Mouse (Mus musculus) CD4-positive, CD25-positive, alpha-beta regulatory T cell, adult 2 months (primary cell): Measurements from ENCODE around the gene Nprl2.

Experiments
- DNase-seq: peaks from one replicate; pipeline ENCODE4 v3.0.0-alpha.2; 2012; ENCODE audit warnings: low read depth, low spot score

Gene Nprl2

DNA sequence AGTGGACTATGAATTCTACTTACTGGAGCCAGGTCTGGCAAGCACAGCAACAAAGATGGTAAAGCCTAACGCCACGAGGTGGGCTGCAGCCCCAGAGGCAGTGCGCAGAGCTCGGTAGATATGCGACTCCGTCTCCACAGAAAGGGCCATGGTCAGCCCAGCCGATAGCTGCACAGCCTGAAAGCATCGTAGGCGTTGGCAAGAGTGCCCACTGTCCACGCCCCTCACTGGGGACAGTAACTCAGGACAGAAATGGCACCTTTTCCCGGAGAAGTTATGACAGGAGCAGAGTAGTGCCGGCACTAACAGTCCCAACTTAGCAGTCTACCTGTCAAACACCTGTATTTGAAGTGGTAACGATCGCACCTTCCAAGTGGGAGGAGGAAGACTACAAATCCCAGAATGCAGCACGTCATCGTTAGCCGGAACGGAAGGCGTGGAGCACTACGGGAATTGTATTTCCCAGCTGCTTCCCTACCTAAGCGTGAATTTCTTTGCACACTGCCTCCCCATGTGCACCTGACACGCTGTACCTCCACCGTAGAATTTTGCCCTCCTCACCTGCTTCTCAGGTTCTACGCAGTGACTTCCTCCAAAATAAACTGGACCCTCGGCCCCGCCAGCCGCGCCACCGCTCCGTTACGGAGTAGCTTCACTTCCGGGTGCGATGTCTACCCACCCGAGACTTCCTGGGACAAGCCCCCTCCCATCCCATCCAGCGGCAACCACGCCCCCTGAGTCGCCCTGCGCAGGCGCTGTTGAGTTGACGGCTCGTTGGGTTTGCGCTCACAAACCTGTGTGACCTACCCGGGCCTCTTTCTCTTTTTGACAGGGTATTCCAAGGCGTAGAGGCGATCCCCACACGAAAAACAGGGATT lies at the start of gene Nprl2, which contains the start of gene Cyb561d2:
Gene Nprl2 (plus strand): TSS at position 753 of the 878 bp plus-strand sequence.
Gene Cyb561d2 (minus strand): TSS at position 720 of the 878 bp plus-strand sequence.
- DNase-seq, result peak; percentile 97

DNA sequence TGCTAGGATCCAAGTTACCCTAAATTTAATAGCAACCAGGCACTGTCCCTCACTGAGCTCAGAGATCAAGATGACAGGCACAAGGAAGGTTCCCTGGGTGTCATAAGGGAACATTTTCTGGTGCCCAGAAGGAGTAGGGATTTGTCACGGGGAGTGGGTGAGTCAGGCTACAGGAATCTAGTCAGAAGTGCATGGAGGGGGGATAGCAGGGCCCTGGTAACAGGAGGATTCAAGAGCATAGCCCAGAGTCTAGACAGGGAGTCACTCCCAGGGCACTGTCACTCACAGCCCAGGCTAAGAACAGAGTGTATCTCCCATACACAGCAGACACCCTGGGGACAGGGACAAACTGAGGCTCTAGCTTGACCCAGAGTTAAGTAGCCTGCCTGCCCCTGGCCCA lies 48.5 kb upstream of the Nprl2 start:
- DNase-seq, result no peak

DNA sequence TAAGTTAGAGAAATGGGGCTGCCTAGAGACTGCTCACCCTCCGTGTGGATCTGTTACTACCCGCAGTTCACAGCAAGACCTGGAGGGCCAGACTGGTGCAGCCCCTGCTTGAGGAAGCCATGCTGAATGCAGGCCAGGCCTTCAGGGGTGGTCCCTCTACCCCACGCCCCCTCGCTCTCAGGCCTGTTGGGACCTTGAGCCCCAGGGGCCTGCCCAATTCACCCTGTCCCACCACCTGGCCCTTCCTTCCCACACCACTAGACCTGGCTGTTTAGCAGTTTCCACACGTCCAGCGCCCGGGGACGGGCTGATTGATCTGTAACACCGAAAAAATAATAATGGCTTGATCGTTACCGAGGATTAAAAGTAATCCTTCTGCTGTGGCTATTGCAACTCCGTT lies 47.8 kb upstream of the Nprl2 start:
- no peak for DNase-seq

DNA sequence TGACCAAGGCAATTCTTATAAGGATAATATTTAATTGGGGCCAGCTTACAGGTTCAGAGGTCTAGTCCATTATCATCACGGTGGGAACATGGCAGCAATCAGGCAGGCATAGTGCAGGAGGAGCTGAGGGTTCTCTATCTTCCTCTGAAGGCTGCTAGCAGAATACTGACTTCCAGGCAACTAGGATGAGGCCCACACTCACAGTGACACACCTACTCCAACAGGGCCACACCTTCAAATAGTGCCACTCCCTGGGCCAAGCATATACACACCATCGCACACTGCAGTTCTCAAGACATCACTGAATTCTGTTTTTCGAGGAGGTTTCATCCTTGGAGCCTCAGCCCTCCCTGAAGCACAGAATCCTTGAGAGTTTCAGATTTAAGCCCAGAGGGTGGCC lies 45.7 kb upstream of the Nprl2 start:
- no peak for DNase-seq

DNA sequence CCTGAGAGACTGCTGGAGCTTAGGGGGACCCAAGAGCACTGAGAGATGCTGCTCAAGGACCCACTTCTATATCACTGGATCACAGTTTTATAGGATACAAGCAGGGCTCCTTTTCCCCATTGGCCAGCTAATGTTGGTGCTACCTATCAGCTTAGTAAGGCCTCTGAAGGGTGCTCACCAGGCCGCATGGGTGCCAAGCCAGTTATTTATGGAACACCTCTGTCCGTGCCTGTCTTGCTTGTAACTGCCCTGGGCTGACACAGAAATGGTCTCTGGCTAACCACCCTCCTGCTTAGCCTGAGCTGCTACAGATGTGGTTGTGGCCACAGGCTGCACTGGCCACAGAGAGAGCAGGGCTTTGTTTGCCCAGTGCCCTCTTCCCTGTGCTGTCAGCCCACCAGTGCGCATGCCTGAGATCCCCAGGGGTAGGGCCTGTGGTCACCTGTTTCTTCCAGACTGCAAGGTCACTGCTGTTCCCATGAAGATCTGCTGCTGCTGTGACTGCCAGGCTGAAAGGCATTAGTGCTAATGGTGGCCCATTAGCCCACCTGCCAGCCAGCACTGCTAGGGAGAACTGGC lies 41.2 kb upstream of the Nprl2 start:
- DNase-seq, result no peak

DNA sequence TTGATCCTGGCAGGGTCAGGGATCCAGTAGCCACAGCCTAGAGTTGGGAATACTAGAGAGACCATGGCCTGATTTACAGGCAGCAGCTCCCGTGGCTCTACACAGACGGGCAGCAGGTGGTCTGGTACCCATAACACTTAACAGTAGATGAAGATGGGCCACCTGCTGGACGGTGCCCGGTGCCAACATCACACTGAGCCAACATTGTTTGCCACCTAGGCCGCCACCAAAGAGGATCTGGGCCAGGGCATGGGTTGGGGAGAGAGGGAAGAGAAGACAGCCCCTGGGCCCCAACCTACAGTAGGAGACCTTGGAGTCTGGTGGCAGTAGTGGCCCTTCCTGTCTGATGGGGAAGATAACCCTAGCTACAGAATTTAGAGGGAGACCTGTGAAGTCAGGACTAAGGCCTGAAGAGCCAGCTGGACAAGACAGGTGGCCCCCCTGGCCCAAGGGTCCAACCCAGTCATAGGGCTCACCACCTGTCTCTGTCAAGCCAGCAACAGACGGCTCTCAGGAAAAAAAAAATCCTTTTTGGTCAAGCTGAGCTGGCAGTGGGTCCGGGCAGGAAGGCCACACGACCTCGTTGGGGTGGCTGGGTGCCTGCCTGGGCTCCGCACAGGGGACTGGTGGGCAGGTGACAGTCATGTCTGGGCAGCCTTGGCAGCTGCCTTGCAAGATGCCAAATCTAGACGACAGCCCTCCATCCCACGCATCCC lies 39.7 kb upstream of the Nprl2 start:
- DNase-seq, result no peak

DNA sequence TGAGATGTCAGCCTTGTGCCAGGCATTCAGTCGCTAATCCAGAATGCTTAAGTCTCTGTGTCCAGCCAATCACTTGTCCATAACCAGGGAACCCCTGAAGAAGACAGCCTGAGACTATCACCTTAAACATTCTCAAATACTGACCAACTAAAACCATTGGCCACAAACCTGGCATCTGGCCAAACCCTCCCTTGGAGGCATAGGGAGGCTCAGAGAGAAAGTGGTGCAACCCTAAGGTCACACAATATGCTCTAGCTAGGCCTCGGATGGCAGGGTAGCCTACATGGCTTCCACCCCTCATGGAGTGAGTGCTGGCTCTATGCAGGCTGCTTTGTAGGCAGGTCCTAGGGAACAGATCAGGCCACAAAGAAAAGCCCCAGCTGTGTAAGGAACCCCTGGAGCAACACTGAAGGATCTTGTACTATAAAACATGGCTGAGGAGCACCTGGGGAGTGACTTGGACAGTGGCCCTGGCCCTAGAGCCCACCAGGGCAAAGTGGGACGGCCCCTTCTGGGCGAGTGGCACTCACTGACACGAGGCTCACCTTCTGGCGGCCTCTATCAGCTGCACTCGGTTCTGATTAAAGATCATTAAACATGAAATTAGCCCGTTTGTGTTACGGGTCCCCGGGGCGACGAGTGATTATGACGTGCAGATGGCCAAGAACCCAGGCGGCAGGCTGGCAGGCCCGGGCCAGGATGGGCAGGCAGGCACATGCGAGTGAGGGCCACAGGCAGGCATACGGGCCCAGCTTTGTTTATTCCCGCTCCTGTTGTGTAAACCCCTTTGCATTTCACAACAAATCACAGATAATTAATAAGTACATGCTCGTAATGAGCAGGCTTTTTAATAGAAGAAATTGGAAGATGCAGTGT lies 37.1 kb upstream of the Nprl2 start:
- DNase-seq, result no peak

DNA sequence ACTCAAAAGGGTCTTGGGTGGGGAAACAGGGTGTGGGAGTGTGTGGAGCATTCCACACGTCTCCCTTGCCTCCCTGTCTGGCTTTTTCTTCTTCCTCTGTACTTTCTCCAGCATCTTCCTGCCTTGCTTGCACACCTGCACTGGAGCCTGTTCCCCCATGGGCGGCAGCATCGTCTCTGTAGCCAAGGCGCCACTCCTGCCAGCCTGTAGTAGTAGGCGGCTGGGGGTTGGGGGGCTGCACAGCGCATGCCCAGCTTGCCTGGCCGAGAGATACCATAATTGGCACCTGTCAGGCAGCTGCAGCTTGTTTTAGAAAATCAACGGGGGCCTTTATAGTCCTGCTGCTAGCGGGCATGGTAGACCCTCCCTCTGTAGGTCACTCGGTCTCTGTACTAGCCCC lies 33.8 kb upstream of the Nprl2 start:
- no peak for DNase-seq

DNA sequence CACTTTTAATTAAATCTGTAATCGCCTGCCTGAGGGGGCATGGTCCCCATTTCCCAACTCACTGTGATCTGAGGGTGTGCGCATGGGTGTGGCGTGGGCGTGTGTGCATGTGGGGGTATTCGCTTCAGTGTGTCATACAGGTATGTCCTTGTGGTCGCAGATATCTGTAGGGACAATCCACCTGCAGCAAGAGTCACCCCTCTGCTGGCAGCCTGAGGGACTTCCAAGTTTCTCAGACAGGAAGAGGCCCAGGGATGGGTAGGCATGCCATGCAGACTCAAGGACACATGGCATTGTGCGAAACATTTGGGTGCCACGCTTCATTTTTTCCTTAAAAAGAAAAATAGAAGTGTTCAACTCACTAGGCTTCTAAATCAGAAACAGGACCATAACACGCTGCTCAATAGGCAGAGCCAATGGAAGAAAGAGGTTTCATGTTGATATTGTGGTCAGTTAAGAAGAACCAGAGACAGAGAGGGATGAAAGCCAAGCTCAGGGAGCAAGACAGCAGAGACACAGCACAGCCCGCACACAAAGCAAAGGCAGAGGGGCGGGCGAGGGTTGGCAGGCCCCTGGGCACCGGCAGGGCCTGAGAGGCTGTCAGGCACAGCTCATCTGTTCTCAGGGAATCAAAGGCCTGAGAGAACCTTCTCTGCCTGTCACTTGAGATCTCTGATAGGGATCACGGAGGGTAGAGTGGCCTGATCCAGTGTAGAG lies 31.5 kb upstream of the Nprl2 start:
- no peak for DNase-seq

DNA sequence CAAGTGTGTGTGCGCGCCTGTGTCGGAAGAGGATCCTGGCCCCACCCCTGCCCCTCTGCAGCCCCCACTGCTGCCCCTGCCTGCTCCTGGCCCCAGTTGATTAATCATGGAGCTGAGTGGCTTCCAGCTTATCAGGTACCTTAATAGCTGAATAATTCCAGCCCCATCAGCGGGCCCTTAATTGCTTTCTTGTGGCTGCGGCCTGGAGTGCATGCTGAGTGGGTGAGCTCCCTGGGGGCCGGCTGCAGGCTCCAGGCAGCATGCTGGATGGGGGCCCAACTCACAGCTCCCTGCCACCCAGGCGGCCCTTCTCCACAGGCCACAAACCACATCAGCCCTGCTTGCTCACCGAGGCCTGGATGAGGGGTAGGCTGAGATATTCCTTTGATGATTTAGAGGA lies 30.6 kb upstream of the Nprl2 start:
- no peak for DNase-seq

DNA sequence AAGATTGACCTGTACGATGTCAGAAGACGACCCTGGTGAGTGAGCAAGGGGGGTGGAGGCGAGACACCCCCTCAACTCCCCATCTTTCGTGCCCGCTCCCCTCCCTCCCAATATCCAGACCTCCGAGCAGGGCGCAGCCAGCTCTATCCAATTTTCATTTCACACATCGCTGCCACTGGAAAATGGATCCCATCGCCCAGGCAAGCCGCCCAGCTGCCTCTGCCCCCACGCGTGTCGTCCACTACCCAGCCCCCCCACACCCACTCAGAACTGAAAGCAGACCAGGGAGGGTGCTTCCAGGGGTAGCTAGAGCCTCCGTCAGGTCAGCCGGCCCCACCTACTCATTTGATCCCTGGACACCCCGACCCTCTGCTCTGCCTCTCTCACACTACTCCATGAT lies 29.7 kb upstream of the Nprl2 start:
- no peak for DNase-seq

DNA sequence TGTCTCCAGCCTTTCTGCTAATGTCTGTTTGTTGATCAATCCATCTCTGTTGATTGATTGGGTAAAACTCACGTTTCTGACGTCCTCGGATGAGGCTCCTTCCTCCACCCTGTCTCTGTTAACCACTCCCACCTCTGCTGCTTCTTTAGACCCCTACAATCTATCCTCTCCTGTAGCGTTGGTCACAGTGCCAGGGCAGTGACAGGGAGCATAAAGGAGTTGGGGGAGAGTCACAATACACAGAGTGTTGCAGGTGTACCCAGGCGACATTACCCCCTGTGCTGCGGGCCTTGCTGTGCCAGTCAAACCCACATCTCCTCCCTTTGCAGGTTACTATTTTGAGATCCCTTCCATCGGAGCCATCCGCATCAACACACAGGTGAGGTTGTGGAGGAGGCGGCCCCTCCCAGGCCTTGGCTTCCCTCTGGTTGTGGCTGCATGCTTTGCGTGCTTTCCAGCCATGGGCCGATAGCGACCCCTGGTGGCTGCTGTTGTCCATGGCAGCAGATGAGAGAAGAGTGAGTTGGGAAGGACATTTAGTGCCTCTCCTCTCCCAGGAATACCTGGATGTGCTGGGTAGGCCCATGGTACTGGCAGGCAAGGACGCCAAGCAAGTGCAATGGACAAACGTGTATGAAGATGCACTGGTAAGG lies 27.6 kb upstream of the Nprl2 start:
- peak; percentile 88 for DNase-seq

DNA sequence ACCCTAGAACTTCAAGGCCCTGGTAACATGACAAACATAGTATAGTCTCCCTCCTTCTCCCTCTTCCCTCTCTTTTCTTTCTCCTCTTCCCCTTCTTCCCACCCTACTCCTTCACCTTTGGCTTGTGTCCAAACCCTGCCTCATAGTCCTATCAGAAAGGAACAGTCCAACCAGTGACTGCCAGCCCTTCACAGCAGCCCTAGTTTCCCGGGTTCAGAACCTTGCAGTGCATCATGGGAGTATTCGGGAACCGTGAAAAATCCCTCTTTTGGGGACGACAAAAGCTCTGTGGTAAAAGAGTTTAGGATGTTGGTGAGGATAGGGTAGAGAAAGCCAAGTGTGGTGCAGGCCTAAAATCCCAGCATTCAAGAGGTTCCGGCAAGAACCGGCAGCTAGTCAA lies 21.7 kb upstream of the Nprl2 start:
- DNase-seq, result no peak

DNA sequence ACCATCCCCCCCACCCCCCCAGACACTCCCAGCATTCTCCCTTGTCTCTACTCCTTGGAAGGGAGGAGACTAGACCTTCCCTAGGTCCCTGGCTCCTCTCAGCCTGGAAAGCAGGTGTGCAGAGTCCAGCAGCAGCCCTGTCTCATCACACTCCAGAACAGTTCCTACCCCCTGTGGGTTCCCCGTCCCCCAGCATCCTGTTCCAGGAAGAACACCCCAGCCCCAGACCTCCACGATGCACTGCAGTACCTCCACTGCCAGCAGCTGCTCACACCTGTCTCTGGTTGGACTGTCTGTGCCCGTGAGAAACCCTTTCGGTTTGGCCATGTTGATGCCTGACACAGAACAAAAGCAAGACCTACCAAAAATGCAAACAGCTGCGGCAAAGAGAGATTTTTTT lies 20.8 kb upstream of the Nprl2 start:
- DNase-seq, result peak; percentile 47

DNA sequence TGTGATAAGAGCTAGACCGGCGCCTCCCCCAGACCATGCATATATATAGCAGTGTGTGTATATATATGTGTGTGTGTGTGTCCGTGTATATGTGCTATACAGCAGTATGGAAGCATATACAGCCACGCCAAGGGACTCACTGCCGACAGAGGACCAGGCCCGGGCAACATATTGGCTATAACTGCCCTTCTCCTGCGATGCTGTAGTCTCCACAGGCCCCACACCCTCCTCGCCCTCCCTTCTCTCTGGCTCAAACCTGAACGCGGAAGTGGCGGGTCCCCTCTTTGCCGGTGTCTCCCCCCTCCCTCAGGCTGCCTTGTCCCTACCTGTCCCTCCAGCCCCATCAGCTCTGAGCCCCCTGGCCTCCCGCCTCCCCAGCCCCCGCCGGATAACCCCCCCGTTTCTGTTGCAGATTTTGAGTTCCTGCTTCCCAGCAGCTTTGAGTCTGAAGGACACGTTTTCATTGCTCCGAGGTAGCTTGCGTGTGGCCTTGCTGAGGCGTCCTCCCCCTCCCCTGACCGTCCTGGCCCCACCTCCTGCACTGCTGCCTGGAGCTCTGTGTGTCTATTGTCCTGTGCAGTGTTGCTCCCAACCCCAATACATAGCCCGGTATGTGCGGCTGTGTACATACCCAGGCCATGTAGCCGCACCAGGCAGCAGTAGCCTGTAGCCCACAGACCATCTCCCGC lies 20.2 kb upstream of the Nprl2 start:
- peak; percentile 58 for DNase-seq

DNA sequence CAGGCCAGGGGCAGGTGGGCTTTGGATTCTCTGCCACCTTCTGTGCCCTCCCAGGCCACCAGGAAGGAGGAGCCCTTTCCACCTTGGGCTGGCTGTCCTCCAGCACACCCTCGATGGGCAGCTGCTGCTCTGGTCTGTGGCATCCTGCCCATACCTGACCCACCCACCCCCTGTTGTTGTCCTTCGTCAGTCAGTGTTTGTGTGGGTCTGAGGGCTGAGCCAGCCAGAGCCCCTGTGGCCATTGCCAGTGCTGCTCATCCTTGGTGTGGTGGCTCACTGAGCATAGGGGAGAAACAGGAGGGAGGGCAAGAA lies 19.7 kb upstream of the Nprl2 start:
- DNase-seq, result no peak

DNA sequence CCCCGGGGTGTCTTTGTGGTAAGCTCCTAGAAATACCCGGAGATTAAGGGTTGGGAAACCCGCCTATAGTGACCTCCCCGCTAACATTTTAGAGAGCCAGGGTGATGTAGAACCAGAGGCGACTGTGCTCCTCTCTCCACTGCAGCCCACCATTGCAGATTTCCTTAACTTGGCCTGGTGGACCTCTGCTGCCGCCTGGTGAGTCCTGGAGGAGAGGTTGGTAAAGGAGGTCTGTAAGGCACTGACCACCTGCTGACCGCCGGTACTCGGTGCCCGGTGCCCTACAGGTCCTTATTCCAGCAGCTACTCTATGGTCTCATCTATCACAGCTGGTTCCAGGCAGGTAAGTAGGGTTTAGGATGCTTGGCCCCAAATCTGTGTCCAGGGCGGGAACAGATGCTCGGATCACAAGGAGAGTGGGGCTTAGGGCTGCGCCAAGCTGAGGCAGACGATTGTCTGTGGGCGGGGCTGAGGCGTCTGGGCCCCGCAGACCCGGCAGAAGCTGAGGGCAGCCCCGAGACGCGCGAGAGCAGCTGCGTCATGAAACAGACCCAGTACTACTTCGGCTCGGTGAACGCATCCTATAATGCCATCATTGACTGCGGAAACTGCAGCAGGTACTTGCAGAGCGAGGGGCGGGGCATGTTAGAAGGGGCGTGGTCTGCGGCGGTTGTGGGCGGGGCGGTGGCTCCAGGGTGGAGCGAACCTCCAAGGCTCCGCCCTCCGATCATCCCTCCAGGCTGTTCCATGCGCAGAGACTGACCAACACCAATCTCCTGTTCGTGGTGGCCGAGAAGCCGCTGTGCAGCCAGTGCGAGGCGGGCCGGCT lies 15.6 kb upstream of the Nprl2 start:
- peak; percentile 85 for DNase-seq

DNA sequence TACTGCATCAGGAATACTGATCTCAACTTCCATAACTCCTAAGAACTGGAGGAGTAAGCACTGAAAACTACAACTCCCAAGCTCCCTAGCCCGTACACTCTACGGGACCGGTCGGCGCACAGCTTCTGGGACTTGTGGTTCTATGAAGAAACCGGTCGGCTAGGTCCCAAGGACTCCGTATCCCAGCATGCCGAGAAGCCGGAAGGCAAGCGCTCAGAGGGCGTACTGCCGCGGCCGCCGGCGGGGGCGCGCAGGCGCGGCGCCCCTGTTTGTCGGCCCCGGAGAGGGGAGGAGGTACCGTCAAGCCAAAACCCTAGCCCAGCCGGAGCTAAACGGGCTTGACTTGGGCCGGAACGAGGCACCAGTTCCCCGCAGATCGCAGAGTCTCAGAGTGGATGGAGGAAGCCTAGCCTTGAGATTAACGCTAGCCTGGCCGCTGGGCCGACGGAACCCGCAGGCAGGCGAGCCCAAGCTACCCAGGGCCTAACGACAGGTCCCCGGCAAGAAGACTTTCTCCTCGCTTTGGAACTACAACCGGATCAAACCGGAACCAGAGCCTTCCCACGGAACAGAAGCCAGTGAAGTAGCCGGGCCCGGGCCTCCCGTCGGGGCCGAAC lies 8.1 kb upstream of the Nprl2 start, which contains the start of gene Tmem115:
Gene Tmem115 (plus strand): TSS at position 155 of the 617 bp plus-strand sequence.
- peak; percentile 94 for DNase-seq
